Mouse (Mus musculus): ENCODE measurements around the gene Mast3.

Mast3 gene

DNA sequence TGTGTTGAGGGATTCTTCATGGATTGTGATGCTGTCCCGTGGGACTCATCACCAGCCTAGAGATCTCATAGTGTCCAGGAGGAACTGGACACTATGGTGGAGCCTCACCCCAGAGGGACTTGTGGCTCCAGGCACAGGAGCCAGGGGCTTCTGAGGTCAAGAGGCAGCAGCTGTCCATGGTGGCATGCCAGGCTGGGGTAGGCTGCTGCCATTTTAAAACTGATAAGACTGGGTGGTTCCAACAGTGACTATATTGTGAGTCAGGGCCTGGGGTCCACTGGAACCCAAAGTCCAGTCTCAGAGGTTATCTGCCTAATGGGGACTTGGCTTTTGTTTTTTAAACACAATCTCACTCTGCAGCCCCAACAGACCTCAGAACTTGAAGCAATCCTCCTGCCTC lies 3.0 kb downstream of the Mast3 start:
- DNase-seq, result no peak

DNA sequence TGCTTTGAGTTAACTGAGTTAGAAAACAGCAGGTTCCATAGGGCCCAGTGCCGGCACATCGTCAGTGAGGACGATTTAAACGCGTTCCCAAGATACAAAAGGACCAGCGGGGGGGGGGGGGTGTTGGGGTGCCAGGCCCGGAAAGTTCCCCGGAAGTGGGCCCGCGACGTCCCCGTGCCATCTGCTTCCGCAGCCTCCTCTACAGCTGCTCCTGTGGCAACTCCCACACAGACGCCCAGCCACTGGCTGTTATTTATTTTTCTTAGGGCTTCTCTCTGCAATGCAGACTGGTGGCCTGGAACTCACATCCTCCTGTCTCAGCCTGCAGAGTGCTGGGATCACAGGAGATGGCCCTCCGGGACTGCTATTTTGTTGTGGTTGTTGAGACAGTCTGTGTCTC lies 3.7 kb downstream of the Mast3 start:
- no peak for DNase-seq

DNA sequence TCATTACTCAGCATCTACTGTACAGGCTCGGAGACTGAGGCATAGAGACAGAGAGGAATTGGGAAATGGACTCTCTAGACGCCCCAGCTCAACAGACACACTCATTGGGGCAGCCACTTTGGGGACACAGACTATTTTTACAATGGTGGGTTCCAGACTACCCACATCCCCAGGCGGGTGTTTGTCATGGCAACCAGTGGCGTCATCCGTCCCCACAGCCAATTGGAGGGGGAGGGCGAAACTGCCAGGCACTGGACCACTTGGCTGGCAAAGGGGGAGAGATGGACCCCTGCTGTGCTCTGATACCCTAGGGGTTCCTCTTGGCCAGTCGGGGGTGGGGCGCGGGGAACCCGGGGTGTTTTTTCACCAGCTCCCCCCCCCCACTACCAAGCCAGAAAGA lies 4.2 kb downstream of the Mast3 start:
- DNase-seq, result no peak

DNA sequence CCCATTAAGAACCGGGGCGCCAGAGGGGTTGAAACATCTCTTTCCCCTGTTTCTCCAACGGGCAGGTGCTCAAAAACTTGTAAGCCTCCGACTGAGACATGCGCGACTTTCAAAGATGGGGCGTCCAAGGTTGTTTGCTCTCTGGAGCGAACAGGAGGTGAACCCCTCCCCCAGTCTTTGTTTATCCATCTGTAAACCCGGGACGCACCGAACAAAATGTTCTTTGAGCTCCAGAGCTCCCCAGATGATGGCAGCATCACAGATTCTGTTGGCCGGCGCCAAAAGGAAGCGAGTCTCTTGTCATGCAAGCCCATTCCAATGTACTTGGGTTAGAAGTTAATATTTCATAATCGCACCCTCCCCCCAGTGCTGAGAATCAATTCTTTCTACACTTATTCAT lies 6.6 kb downstream of the Mast3 start:
- DNase-seq, result peak; percentile 92

DNA sequence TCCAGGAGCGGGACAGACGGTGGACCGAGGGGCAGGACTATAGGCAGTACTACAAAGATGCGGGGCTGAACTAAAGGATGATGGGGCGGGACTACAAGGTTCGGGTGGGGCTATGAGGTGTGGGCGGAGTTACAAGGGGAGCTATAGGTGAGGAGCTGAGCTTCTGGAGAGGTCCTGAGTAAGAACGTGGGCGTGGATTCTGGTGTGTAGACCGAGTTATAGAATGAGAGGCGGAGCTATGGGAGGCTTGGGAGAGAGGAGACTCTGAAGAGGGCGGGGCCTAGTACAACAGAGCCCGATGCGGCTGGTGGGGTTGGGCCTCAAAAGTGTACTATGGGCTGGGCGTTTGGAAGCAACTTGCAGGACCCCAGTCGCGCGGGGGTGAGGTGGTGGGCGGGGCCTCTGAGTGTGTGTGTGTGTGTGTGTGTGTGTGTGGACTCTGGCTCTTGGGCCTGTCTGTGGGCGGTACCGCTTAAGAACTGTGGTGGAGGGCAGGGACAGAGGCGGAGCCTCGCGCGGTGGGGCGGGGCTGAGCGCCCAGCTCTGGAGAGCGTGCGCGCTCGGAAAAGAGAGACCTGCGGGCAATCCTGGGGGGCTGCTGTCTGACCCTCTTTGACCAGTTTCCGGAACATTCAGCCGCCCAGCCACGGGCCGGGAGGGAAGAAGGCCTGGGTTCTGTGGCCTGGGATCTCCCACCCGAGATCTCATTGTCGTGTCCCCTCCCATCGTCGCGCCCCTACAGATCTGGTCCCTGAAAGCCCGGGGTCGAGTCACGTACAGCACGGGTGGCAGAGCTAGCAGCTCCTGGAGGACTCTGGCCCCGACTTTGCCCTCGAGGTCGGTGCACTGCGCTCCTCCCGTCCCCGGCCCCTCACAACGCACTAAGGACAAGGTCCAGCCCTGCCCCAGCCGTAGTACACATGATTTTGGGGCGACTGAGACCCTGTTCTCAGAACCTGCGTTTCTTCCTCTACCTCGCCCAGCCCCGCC lies 7.5 kb downstream of the Mast3 start:
- DNase-seq, result peak; percentile 96

DNA sequence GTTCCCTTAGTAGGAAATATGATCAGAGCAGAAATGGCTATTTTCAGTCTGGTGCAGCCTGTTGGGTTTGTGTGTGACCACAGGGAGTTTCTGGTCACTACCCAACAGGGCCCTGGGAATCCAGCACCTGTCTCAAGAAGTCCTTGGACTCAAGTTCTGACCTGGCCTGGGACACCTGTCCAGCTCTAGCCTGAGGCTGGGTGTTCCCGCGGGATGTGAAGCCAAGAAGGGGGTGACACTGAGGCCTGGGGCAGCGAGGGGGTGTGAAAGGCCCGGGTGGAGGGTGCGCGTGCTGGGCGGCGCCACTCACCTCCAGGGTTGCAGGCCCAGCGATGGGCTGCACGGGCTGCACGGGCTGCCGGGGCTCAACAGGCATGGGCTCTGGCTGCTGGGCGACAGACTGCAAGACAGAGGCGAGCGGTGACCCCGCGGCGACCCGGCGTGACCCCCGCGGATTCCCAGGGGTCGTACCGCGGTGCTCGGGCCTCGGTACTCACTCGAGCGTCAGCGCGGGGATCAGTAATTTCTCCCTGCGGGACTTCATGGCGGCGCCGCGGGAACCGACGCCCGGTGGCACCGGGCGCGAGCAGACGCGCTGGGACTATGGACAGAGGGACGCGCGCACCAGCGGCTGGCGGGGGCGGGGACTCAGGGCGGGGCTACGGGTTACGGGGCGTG lies 8.3 kb downstream of the Mast3 start:
- DNase-seq, result no peak

DNA sequence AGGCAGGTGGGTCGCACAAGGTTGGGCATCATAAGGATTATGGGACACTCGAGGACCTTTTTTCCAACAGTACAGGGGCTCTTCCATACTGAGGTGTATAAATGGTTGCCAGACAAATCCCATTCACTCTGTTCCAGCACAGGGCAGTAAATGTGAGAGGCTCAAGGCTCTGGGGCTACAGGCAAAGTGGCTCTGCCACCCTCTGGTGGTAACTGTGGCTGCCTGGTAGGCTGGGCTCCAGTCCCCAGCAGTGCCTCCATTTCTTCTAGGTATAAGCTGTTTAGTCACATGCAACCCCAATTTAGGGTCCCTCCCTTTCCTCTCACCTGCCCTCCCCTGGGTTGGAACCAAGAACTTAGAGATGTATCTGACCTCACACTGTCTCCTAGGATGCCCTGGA lies 9.5 kb downstream of the Mast3 start:
- no peak for DNase-seq

DNA sequence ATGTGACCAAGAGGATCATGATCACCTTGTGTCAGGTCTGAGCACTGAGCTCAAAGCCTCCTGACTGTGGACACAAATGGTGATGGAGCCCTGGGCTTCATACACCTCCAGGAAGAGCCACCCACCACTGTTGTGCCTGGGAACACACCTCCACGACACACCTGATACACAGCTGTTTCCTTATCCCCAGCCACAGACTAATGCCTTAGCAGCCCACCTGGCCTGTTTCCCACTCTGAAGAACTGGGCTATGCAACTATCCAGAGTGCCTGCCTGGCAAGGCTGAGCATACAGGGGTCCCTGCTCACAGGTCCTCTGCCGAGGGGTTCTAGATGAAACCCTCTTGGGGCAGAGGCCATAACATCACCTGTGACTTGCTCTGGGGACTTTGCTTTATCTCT lies 10.6 kb downstream of the Mast3 start:
- no peak for DNase-seq

DNA sequence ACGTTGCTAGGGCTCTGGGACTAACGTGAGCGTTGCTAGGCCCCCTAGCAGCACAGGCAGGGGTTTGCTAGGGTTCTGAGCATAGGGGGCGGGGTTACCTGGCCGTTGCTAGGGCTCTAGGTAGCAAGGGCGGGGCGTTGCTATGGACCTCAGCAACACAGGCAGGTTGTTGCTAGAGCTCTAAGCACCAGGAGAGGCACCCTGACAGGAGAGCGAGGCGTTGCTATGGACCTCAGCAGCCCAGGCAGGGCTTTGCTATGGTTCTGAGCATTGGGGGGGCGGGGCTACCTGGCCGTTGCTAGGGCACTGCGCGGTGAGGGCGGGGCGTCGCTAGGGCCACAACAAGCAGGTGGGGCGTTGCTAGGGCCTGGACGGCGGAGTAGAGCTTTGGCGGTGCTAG lies 12.2 kb downstream of the Mast3 start:
- peak; percentile 94 for DNase-seq

DNA sequence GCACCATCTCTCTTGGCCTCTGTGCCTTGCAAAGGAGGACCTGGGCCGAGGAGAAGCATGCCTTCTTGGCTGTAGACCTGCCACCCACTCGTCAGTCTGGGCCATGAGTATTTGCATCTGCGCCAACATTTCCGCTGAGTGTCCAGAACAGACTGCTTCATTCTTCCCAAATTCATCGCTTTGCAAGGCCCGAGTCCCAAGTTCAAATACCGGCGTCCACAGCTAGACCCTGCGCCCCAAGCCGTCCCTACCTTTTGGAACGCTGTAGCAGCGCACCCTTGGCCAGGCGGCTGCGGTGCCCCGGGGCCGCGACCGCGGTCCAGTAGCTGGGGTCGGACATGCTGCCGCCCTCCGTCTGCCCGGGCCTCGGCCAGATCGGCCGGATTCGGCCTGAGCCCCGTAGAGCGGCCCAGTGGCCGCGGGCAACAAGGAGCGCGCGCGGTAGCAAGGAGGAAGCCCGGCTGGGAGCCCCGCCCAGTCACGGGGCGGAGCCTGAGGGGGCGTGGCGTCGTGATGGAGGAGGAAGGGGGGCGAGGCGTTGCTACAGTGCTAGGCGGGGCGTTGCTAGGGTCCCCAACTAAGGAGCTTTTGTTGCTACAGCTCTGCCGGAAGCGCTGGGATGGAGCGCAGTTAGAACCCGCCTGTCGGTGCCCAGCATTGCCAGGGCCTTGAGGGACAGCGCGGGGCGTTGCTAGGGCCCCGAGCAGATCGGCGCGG lies 12.7 kb downstream of the Mast3 start:
- peak; percentile 98 for DNase-seq

DNA sequence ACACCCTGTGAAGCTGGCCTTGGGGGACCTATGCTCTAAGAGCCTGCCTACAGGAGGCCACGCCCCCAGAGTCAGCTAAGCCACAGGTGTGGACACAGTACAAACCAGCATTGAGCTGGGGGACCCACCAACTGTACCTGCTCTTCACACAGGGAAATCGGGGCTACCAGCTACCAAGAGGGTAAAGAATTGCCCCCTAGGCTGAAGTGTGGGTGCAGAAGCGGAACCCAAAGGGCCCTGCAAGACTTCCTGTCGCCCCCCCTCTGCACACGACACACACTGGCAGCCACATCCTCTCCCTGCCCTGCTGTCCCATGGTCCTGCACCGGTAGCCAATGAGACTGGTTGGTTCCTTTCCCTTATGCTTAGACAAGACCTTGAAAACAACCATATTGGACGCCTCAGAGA lies 13.6 kb downstream of the Mast3 start:
- peak; percentile 50 for DNase-seq

DNA sequence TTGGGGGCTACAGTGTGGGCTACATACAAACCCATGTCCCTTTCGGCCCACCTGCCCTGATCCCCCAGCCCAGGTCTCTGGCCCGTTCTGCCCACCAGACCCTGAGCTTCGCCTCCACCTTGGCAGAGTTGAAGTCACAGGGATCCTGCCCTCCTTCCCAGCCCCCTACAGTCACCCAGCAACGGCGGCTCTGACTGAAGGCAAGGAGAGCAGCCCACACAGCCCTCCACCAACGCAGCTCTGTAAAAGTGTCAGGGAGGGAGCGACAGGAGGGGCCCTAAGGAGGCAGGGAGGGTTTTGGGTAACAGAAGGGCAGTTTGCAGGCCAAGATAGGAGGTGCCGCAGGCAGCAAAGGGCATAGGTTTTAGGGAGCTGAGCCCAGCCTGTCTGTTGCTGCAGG lies 14.0 kb downstream of the Mast3 start:
- no peak for DNase-seq

DNA sequence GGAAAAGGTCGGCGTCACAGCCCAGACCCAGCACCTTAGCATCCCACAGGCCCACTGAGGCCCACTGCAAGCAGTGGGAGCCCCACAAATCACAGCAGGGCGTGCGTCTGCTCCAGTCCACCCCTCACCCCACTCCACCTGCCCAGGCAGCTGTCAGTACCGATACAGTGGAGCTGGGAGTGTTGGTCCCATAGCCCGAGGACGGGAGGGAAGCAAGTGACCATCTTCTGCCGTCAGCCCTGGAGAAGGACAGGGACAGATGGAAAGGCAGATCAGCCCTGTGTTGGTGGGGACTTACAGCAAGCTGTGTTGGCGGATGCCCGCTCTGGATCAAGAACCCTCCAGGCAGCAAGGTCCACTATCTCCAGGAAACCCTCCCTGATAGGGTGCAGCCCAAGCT lies 15.8 kb downstream of the Mast3 start:
- DNase-seq, result no peak

DNA sequence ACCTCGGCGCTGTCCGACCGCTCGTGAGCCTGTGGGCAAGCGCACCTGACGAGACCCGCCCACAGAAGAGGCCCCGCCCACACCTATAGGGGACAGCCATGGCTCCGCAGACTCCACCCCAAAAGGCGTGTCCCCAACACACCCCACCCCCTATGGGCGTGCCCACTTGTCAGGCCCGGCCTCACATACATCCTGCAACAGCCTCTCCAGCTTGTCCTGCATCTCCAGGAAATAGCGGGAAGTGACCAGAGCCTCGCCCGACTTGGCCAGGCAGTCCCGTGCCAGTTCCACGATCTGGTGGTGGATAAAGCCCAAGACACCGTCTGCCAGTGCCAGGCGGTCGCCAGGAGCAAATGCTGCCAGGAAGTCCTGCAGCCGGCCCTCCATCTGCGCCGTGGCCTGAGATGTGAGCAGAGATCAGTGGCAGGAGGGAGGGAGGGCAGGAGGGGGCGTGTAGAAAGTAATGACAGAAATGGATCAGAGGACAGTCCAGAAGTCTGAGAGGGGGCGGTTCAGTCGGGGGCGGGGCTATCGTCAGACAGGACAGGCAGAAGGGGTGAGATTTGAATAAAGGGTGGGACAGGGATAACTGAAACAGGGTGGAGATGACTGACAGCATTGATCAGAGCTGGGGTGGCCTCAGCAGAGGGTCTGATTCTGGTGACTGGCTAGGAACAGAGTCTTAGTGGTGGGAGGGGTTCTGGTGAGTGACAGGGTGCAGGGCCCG lies 16.8 kb downstream of the Mast3 start:
- no peak for DNase-seq

DNA sequence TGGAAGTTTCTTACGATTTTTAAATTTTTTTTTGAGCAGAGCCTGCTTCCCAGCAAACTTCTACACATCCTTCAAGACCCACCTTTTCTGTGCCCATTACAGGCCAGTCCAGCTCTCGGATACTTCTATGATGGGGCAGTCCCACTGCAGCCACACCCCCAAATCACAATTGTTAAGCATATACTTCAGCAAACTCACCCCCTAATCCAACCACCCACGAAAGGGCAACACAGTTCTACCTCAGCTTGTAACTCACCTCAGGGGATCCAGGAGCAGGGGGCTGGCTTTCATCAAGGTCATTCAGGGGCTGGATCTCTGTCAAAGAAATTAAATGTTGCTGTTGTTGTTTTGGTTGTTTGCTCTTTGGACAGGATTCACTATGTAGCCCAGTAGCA lies 17.8 kb downstream of the Mast3 start:
- DNase-seq, result no peak

DNA sequence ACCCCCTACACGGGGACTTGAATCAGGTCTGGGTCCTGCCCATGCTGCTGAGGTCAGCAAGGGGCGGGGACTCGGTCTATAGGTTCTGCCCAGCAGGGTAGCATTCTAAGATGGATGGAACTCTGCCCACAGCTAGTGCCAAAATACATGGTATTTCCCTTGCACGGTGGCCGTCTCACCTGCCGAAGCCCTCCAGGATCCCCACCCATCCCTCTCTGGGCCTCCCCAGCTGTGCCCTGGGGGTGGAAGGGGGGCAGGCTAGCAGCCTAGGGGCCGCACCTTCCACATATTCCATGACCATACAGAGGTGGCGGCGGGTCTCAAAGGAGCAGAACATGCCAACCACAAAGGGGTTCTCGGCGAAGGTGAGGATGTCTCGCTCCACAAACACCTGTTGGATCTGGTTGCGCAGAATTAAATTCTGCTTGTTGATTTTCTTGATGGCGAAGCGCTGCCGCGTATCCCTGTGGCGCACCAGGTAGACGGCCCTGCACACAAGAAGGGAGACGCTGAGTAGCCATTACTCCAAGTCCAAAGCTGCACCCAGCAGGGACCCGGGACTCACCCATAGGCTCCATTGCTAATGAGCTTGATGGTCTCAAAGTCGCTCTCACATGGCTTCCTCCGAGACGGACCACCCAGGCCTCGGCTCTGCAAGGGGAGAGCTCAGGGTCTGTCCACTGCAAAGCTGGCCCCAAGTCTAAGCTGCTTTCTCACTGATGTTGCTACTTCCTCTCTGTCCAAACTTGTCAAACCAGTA lies 18.4 kb downstream of the Mast3 start:
- DNase-seq, result no peak

DNA sequence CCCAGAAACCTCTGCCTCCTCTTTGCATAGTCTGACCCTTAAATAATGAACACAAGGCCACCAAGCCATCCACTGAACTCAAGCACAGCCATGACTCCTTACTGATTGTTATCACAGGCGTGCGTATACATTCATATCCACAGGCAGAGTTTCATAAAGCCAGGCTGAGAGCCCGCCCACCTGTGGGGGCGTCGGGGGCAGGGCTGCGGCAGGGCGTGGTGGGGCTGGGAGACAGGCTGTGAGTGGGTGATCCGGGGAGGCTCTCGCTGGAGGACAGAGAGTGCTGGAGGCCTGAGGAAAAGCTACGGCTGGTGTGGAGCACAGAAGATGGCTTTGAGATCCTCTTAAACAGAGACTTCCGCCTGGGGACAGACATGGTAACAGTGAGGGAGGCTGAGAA lies 24.8 kb downstream of the Mast3 start:
- DNase-seq, result no peak

DNA sequence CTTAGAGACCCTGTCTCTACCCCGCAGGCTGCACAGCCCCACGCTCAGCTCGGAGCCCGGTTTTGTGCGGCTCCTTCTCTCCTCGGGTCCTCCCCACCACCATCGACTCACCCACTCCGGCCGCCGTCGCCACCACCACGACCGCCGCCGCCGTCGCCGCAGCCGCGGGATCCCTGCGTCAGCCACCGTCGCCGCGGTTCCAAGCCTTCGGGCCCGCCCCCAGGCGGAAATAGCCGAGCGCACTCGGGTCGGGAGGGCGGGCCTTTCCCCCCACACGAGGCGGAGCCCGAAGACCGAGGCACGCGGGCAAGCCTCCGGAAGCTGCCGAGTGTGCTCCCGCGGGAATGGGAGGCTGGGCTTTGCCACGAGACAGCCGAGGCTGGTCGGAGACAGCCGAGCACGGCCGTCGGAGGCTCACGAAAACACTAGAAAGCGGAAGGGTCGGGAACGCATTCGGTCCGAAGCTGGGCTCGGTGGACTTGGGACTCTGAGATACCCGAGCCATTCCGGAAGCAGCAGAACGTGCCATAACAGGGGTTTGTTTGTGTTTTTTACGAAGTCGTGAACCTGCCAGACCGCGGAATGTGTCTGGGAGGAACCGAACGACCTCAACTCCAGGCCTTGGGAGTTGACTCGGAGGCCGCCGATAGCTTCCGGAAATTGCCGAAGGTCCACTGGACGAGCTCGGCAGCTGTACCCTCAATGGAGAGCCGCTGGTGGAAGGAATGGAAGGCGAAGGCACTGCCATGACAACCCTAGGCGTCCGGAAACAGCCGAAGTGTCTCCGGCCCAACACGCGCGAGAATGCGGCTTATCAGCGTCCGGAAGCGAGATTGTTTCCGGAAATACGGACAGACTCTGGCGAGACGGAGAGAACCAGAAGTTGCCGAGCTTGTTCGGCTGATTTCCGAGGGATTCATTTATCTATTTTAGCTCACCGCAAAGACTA lies 28.1 kb downstream of the Mast3 start, which contains the start of gene Pik3r2:
Pik3r2 (minus strand) TSS at position 218 of the 949 bp plus-strand sequence.
- peak; percentile 98 for DNase-seq

DNA sequence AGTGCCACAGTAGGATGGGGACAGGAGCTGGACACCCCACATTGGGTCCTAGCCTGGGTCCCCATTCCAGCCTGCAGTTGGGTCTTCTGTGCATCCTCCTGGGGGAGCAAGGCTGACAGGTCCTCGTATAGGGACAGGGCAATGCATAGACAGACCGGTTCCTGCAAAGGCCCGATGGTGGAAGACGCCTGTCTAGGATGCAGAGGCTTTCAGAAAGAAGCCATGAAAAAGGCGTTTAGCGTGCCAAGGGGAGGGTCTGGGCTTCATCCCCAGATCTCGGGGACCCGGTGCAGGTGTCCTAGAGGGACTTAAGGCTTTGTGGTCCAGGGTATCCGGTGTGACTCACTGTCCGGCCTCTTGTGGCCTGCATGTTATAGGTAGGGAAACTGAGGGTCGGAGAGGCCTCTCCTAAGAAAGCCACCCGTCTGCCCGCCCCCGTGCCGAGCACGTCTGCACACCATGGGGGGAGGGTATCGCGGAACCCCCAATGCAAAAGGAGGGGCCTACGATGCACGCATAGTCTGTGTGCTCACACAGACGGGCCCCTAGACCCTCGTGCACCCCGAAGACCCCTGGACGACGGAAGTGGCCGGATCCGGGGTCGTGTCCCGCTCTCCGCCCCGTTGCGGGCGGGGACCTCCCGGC lies 28.9 kb downstream of the Mast3 start:
- no peak for DNase-seq

DNA sequence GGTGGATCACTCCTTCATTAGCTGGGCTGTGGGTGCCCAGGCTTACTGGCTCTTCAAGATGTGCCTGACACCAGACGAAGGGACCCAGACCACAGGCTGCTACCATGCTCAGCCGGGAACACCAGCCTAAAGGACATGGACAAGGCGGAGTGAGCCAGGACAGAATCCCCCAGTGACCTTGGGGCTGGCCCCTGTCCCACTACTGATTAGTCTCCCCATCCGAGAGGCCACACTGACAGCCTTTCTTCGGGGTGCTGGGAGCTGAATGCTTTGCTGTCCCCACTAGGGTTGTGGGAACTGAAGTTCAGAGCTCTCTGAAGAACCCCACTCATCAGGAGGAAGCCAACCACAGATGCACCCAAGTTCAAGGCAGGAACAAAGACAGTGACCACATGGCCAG lies 29.6 kb downstream of the Mast3 start:
- DNase-seq, result no peak

All from kidney, adult 9 months (tissue).